Mouse (Mus musculus) heart, embryonic 13.5 days (tissue): ENCODE measurements around the gene Tfeb. TPM values are rescaled to one million over a fixed set of nuclear protein-coding genes. Genes with fewer than 3 reads are reported as not detected.

ENCODE experiments used
- ATAC-seq: fragments of 200-750 bp; cut with Nextera tagmentation; 2 replicates; pipeline ENCODE4 v1.8.0; 2017; ENCODE audit warnings: moderate TSS enrichment; ENCODE audit not compliant: insufficient number of reproducible peaks, low FRiP score, low TSS enrichment; ENCODE audit errors: extremely low read depth
- H3K27ac ChIP-seq: fragments of 300-500 bp; sonication (generic); replicated peaks from 2 replicates; pipeline ENCODE4 v1.5.1; 2015; ENCODE audit warnings: moderate library complexity, mild to moderate bottlenecking, inconsistent platforms
- H3K27me3 ChIP-seq: fragments of 300-500 bp; sonication (generic); replicated peaks from 2 replicates; pipeline ENCODE4 v1.6.1; 2015; ENCODE audit warnings: mild to moderate bottlenecking, inconsistent platforms
- H3K36me3 ChIP-seq: fragments of 300-500 bp; sonication (generic); 2 replicates; pipeline ENCODE4 v1.6.1; 2015; ENCODE audit warnings: mild to moderate bottlenecking, inconsistent platforms
- H3K4me1 ChIP-seq: fragments of 300-500 bp; sonication (generic); 2 replicates; pipeline ENCODE4 v1.6.1; 2015; ENCODE audit warnings: inconsistent platforms
- H3K4me2 ChIP-seq: fragments of 300-500 bp; sonication (generic); 2 replicates; pipeline ENCODE4 v1.6.1; 2015; ENCODE audit warnings: inconsistent platforms, mild to moderate bottlenecking, moderate library complexity
- H3K4me3 ChIP-seq: fragments of 300-500 bp; sonication (generic); 2 replicates; pipeline ENCODE4 v1.5.1; 2015; ENCODE audit warnings: moderate library complexity, mild to moderate bottlenecking, inconsistent platforms
- H3K9ac ChIP-seq: fragments of 300-500 bp; sonication (generic); 2 replicates; pipeline ENCODE4 v1.6.1; 2015; ENCODE audit warnings: inconsistent platforms, mild to moderate bottlenecking, moderate library complexity
- H3K9me3 ChIP-seq: fragments of 300-500 bp; sonication (generic); 2 replicates; pipeline ENCODE4 v1.6.1; 2016; ENCODE audit warnings: inconsistent platforms
- WGBS: fragments of 180-500 bp; shearing (Covaris S2); methylation state at CpG from one replicate; pipeline ENCODE4 v1.1.7; 2015; ENCODE audit warnings: mixed read lengths; 5-methylcytosine and 5-hydroxymethylcytosine counted together
- polyA plus RNA-seq: library from polyadenylated mRNA; unstranded; fragments of >200 nt; fragmentation: Nextera tagmentation; extraction: Ambion mirVana; gene quantifications from 2 replicates; pipeline ENCODE4 v1.2.1, GENCODE M21; 2015

The Tfeb gene
- polyA plus RNA-seq, 1 experiment from 2014 or later: 21.1 TPM

GRCm38 (mm10) chr17:47740186-47740585 is 3.4 kb downstream of the Tfeb start:
- Histone ChIP-seq H3K4me3 (no peak overlapping the region), H3K9me3 (peaks cover 7% of the 10 kb centered on the region; the same call in 1 of the 2 replicates), H3K4me1 (peaks cover 54% of the 10 kb centered on the region), H3K9ac (no peak overlapping the region), H3K4me2 (no peak overlapping the region), H3K27me3 (no peaks in the 10 kb centered on the region), H3K36me3 (peaks cover 11% of the 10 kb centered on the region), H3K27ac (no peak overlapping the region)
- no peak for ATAC-seq
- 91% methylated on average over 2 of the region's 2 CpGs for WGBS

- 17% methylated on average over 16 of the region's 16 CpGs for WGBS
- peaks cover 7% of the 10 kb centered on the region; the same call in 1 of the 2 replicates for H3K9me3 ChIP-seq
- H3K27ac ChIP-seq: peak overlapping the region; percentile 60
- H3K4me3 ChIP-seq: peak overlapping the region; percentile 13; the same call in 1 of the 2 replicates
- H3K27me3 ChIP-seq: no peaks in the 10 kb centered on the region
- H3K9ac ChIP-seq: peak overlapping the region; percentile 26; the same call in 1 of the 2 replicates
- H3K4me1 ChIP-seq: peaks cover 57% of the 10 kb centered on the region
- peaks cover 15% of the 10 kb centered on the region for H3K36me3 ChIP-seq
- H3K4me2 ChIP-seq: peak overlapping the region; percentile 49
- no peak for ATAC-seq
Measured at GRCm38 (mm10) chr17:47742991-47743734, 6.3 kb downstream of the Tfeb start.

GRCm38 (mm10) chr17:47744086-47744485 is 7.3 kb downstream of the Tfeb start:
- Histone ChIP-seq H3K27ac (no peak overlapping the region), H3K27me3 (no peaks in the 10 kb centered on the region), H3K36me3 (peaks cover 15% of the 10 kb centered on the region), H3K4me2 (no peak overlapping the region), H3K9ac (no peak overlapping the region), H3K4me3 (no peak overlapping the region), H3K4me1 (peaks cover 58% of the 10 kb centered on the region), H3K9me3 (peaks cover 7% of the 10 kb centered on the region; the same call in 1 of the 2 replicates)
- ATAC-seq: no peak
- WGBS: 88% methylated on average over 14 of the region's 14 CpGs

- Histone ChIP-seq H3K27ac (no peak overlapping the region), H3K27me3 (no peaks in the 10 kb centered on the region), H3K9ac (no peak overlapping the region), H3K36me3 (peaks cover 15% of the 10 kb centered on the region), H3K4me3 (no peak overlapping the region), H3K4me1 (peaks cover 58% of the 10 kb centered on the region), H3K4me2 (no peak overlapping the region), H3K9me3 (peaks cover 7% of the 10 kb centered on the region; the same call in 1 of the 2 replicates)
- WGBS: 84% methylated on average over 10 of the region's 10 CpGs
- no peak for ATAC-seq
Measured at GRCm38 (mm10) chr17:47744746-47745368, 8.0 kb downstream of the Tfeb start.

- WGBS: 37% methylated on average over 14 of the region's 14 CpGs
- Histone ChIP-seq H3K36me3 (peaks cover 34% of the 10 kb centered on the region), H3K9ac (peak overlapping the region; percentile 70), H3K4me2 (no peak overlapping the region), H3K27me3 (no peaks in the 10 kb centered on the region), H3K4me1 (peaks cover 36% of the 10 kb centered on the region), H3K9me3 (peaks cover 11% of the 10 kb centered on the region; the same call in 1 of the 2 replicates), H3K27ac (peak overlapping the region; percentile 78), H3K4me3 (no peak overlapping the region)
- ATAC-seq: peak; percentile 21; the same call in 1 of the 2 replicates
Measured at GRCm38 (mm10) chr17:47748791-47749553, 12.1 kb downstream of the Tfeb start.

GRCm38 (mm10) chr17:47749626-47750025 is 12.8 kb downstream of the Tfeb start:
- no peak overlapping the region for H3K4me3 ChIP-seq
- H3K4me1 ChIP-seq: peaks cover 40% of the 10 kb centered on the region
- no peaks in the 10 kb centered on the region for H3K27me3 ChIP-seq
- peak overlapping the region; percentile 70; the same call in 1 of the 2 replicates for H3K9ac ChIP-seq
- peak overlapping the region; percentile 78 for H3K27ac ChIP-seq
- H3K4me2 ChIP-seq: no peak overlapping the region
- 66% methylated on average over 3 of the region's 3 CpGs for WGBS
- H3K36me3 ChIP-seq: peaks cover 29% of the 10 kb centered on the region
- peaks cover 9% of the 10 kb centered on the region; the same call in 1 of the 2 replicates for H3K9me3 ChIP-seq
- ATAC-seq: no peak

- Histone ChIP-seq H3K9ac (no peak overlapping the region), H3K27ac (no peak overlapping the region), H3K4me1 (peaks cover 40% of the 10 kb centered on the region), H3K27me3 (no peaks in the 10 kb centered on the region), H3K36me3 (peaks cover 24% of the 10 kb centered on the region), H3K4me2 (no peak overlapping the region), H3K9me3 (0 out of 2 replicates have a peak, but pooled peaks cover 4% of the 10 kb centered on the region), H3K4me3 (no peak overlapping the region)
- WGBS: 72% methylated on average over 6 of the region's 6 CpGs
- ATAC-seq: no peak
Measured at GRCm38 (mm10) chr17:47750101-47750500, 13.3 kb downstream of the Tfeb start.

- 72% methylated on average over 5 of the region's 5 CpGs for whole genome bisulfite sequencing
- 0 out of 2 replicates have a peak, but pooled peaks cover 4% of the 10 kb centered on the region for H3K9me3 ChIP-seq
- H3K4me2 ChIP-seq: no peak overlapping the region
- no peak overlapping the region for H3K9ac ChIP-seq
- no peak for ATAC-seq
- H3K36me3 ChIP-seq: peaks cover 23% of the 10 kb centered on the region
- peaks cover 50% of the 10 kb centered on the region for H3K4me1 ChIP-seq
- H3K4me3 ChIP-seq: no peak overlapping the region
- H3K27me3 ChIP-seq: no peaks in the 10 kb centered on the region
- no peak overlapping the region for H3K27ac ChIP-seq
Measured at GRCm38 (mm10) chr17:47751811-47752210, 15.0 kb downstream of the Tfeb start.

GRCm38 (mm10) chr17:47753130-47753775 is 16.4 kb downstream of the Tfeb start:
- peaks cover 62% of the 10 kb centered on the region for H3K4me1 ChIP-seq
- 23% methylated on average over 8 of the region's 8 CpGs for WGBS

GRCm38 (mm10) chr17:47754246-47754645 is 17.4 kb downstream of the Tfeb start:
- no peaks in the 10 kb centered on the region for H3K27me3 ChIP-seq
- H3K36me3 ChIP-seq: peaks cover 20% of the 10 kb centered on the region
- H3K9me3 ChIP-seq: 0 out of 2 replicates have a peak, but pooled peaks cover 4% of the 10 kb centered on the region
- WGBS: 74% methylated on average over 10 of the region's 13 CpGs
- 0 out of 2 replicates have a peak overlapping the region, but pooled peaks have one; percentile 38 for H3K27ac ChIP-seq
- no peak for ATAC-seq
- H3K9ac ChIP-seq: peak overlapping the region; percentile 33; the same call in 1 of the 2 replicates
- no peak overlapping the region for H3K4me3 ChIP-seq
- peaks cover 62% of the 10 kb centered on the region for H3K4me1 ChIP-seq
- H3K4me2 ChIP-seq: no peak overlapping the region

More at GRCm38 (mm10) chr17:47753130-47753775, 16.4 kb downstream of the Tfeb start:
- ATAC-seq: no peak
- H3K9ac ChIP-seq: peak overlapping the region; percentile 64
- peak overlapping the region; percentile 15; the same call in 1 of the 2 replicates for H3K4me2 ChIP-seq
- peaks cover 20% of the 10 kb centered on the region for H3K36me3 ChIP-seq
- H3K27ac ChIP-seq: peak overlapping the region; percentile 38; the same call in 1 of the 2 replicates
- 0 out of 2 replicates have a peak, but pooled peaks cover 4% of the 10 kb centered on the region for H3K9me3 ChIP-seq
- H3K4me3 ChIP-seq: no peak overlapping the region
- no peaks in the 10 kb centered on the region for H3K27me3 ChIP-seq
